Mouse (Mus musculus) cerebellum, postnatal 10 days (tissue): ENCODE measurements around the gene Gcgr.
A peak's percentile ranks its signal among the peaks of the same experiment; 100 is the strongest.
"Not testable (repeated sequence)": the region's sequence is repeated elsewhere in the genome, so short reads cannot be mapped to it uniquely, and the experiment has no call there.

Experiments used
- DNase-seq, 2 experiments: peaks; one replicate each; pipeline ENCODE4 v3.0.0; 2021; ENCODE audit warnings: mixed read lengths in 2 of 2

The Gcgr gene

DNA sequence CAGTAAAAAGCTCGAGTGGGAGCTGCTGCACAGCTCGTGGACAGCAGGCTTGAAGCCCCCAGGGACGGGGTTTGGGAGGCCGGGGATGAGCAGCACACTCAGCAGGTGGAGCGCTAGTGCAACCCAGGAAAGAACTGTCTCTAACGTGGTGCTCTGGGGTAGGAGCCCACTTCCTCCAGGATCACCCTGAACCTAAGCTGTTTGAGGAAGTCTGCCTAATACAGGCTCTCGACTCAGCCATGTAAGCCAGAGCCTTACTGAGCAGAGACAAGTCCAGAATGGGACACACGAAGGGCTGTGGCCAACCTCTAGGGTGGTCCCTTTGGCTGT lies 8.4 kb downstream of the Gcgr start:
- no peak for DNase-seq

GRCm38 (mm10) chr11:120539285-120540014 lies 9.0 kb downstream of the Gcgr start:
- DNase-seq: peak; percentile 73 to 75

GRCm38 (mm10) chr11:120541907-120542306 lies 11.4 kb downstream of the Gcgr start:
- peak; percentile 52 to 62 for DNase-seq

GRCm38 (mm10) chr11:120542376-120542775 lies 11.9 kb downstream of the Gcgr start:
- no peak for DNase-seq

DNA sequence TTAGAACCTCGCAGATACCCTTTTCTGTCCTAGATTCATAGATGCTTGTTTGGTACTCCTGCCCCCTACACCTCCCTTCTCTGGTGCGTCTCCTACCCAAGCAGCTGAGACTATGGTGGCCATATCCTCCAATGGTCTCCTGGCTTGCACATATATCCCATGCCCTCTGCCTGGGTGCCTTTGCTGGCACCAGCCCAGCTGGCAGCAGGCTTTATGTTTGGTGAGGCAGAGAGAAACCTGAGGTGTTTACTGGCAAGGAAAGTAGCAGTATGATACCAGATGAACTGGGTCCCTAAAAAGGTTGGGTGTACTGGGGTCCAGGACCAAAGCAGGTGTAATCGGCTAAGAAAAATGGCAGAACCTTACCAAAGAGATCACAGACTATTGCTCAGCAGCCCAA lies 15.5 kb downstream of the Gcgr start:
- DNase-seq: no peak

GRCm38 (mm10) chr11:120547469-120547868 lies 17.0 kb downstream of the Gcgr start:
- no peak for DNase-seq

GRCm38 (mm10) chr11:120548214-120548613 lies 17.7 kb downstream of the Gcgr start:
- DNase-seq: no peak

GRCm38 (mm10) chr11:120548786-120549167 lies 18.3 kb downstream of the Gcgr start:
- no peak for DNase-seq

- peak; percentile 98 for DNase-seq
These were observed 18.9 kb downstream of the Gcgr start, which contains the start of gene Mcrip1 for GRCm38 (mm10) chr11:120549168-120549945. TSS of gene Mcrip1 (minus strand) at chr11:120549727.

GRCm38 (mm10) chr11:120549986-120550809 lies 19.7 kb downstream of the Gcgr start:
- DNase-seq: peak in 1 of 2 experiments; percentile 41

DNA sequence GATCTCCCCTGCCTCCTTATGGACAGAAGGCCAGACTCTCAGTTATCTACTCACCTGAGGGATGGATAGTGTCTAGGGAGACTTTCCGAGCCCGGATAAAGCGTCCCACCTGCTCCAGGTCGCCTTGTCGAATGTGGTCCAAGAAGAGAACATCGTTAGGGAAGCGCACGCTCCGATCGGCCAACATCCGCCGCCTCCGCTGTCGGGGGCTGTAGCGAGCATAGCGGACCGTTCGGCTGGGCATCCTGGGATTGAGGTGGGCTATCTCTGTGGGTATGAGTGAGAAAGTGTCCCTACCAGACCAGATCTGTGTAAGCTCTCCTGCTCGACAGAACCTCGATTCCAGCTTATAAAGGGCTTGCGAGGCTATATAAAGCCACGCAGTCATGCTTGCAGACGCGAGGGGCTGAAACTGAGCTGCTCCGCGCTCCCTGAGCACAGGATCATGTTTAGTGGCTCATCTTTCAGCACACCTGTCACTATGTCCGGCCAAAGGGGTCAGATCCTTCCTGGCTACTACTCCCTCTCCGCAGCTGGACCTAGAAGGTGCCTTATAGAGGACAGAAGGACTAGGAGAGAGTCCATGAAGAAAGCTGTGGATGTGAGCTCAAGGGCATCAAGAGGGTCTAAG lies 20.4 kb downstream of the Gcgr start, which contains the start of gene Ppp1r27:
Ppp1r27 (minus strand) TSS at position 323 of the 631 bp plus-strand sequence.
- DNase-seq: no peak

DNA sequence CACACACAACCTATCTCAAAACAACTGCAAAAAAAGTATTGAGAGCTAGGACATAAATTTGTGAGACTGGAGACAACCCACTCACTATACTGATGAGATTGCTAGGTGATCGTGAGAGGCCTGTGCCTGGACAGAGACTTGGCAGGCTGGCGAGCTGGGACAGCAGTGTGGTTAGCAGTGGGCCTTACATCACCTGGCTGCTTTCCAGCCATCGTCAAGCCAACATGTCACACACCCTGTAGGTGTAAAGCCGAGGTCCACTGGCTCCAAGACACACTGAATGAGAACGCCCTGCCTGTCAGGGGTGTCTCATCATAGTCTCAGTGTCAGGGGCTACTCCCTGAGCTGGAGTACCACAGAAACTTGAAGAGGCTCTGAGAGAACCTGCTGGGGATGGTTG lies 22.2 kb downstream of the Gcgr start:
- DNase-seq: no peak

GRCm38 (mm10) chr11:120554834-120555233 lies 24.3 kb downstream of the Gcgr start:
- no peak for DNase-seq

GRCm38 (mm10) chr11:120555260-120555659 lies 24.8 kb downstream of the Gcgr start:
- DNase-seq: no peak

- not testable (repeated sequence) for DNase-seq
These were observed 28.3 kb downstream of the Gcgr start for GRCm38 (mm10) chr11:120558843-120559242.

DNA sequence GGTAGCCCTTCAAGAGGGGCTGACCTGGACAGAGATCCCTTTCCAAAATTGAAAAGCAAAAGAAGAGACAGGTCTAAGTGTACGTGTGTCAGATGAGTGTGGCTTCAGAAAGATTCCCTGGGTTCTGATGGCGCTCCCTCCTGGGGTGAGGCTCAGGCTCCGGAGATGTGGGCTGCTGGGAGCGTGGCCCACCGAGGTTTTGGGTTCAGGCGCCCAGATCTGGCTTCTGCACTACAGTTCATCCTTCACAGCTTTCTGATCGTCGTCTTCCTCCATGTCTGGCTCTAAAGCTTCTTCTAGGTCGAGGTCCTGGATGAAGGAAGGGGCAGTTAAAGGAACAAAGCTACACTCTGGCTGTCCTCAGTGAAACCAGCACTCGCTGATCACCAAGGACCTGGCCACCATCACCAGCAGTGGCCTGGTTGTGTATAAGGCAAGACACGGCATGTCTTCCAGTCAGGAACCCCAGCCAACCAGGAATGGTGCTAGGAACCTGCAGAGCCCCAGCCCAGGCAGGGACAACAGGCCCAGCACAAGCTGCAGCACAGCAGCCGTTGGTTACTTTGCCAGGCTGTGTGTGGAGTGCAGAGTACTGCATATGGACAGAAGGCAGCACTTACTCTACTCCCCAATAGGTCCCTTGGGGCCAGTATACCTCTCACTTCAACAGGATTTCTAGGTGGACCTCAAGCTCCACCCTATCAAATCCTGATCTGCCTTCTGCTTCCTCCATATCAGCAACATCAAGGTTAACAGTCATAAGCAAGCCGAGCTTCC lies 30.6 kb downstream of the Gcgr start:
- no peak for DNase-seq

DNA sequence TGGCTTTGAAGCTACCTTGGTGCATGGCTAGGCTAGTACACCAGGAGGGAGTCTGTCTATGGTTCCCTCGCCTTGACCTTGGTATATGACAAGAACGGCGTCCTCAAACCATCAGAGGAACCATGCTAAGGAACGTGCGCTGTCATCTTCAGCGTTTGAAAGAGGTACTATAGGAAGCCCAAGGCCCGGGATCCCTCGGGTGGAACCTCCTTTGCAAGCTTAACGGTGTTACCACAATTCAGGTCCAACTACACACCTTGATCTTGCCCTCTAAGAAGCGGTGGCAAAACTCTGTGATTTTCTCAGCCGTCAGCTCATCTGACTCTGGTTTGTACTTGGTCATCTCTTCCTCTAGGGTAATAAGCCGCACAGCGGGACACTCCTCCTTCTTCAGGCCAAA lies 32.5 kb downstream of the Gcgr start:
- DNase-seq: no peak

GRCm38 (mm10) chr11:120565114-120565513 lies 34.6 kb downstream of the Gcgr start:
- no peak for DNase-seq

GRCm38 (mm10) chr11:120568324-120568723 lies 37.8 kb downstream of the Gcgr start:
- DNase-seq: no peak

GRCm38 (mm10) chr11:120571122-120571521 lies 40.6 kb downstream of the Gcgr start:
- DNase-seq: no peak

DNA sequence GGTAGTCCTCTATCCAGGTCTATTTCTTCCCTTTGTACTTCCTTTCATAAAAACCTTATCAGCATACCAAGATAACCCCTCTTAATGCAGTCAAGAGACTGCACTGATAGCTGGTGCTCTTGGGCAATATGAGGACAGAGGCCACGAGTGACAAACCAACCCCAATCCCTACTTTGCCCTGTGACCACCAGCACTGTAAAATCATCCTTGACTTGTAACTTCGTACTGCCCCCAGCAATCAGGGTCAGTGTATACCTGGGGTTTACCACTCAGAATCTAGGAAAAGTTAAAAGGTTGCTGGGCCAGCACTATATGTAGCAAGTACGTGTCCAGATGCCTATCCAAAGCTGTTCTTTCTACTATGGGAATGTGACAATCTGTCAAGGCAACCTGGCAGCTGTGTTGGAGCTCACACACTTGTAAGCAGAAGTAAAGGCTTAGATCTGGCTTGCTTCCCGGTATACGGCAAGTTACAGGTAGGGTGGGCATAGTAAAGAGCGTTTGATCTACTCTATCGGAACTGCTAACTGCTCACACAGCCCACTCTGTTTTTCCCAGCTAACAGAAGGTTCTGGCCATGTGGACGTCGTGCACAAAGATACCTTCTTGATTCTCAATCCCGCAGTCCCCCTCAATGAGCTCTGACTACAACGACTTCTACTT lies 41.4 kb downstream of the Gcgr start:
- peak; percentile 20 to 34 for DNase-seq

GRCm38 (mm10) chr11:120572417-120572751 lies 41.9 kb downstream of the Gcgr start:
- no peak for DNase-seq
